Mouse (Mus musculus) olfactory bulb, adult 2 months (tissue): ENCODE data around the gene Gm44502.

ENCODE experiments used
- CTCF ChIP-seq: fragments of 200-500 bp; IDR thresholded peaks from 2 replicates; pipeline ENCODE4 v1.5.1; 2012; ENCODE audit warnings: low read depth, mild to moderate bottlenecking, low read length, moderate library complexity; ENCODE audit not compliant: insufficient read depth
- POLR2A ChIP-seq: fragments of 200-500 bp; IDR thresholded peaks from 2 replicates; pipeline ENCODE4 v1.6.1; 2012; ENCODE audit warnings: mild to moderate bottlenecking, low read depth, low read length, moderate library complexity; ENCODE audit not compliant: insufficient read depth

DNA sequence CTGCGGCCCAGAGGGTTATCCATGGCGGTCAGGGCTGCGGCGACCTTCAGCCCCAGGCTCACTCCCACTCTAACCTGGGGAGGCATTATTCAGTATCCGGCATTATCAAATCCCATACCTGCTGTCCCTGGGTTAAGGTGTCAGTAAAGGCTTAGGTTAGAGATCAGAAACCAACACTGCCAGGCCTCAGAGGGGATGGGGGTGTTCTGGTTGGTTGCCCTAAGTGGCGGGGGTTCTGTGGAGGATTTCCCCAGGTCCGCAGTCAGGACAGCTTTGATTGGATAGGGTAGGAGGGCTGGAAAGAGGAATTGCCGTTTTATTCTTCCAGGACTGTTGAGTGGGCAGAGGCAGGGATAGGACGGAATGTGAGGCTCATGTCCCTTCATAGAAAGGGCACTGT lies 55.2 kb downstream of the Gm44502 start:
- TF ChIP-seq CTCF, result no peak
- TF ChIP-seq POLR2A, result no peak
